Mouse (Mus musculus): ENCODE data around the gene Mdh2.

Gene Mdh2

DNA sequence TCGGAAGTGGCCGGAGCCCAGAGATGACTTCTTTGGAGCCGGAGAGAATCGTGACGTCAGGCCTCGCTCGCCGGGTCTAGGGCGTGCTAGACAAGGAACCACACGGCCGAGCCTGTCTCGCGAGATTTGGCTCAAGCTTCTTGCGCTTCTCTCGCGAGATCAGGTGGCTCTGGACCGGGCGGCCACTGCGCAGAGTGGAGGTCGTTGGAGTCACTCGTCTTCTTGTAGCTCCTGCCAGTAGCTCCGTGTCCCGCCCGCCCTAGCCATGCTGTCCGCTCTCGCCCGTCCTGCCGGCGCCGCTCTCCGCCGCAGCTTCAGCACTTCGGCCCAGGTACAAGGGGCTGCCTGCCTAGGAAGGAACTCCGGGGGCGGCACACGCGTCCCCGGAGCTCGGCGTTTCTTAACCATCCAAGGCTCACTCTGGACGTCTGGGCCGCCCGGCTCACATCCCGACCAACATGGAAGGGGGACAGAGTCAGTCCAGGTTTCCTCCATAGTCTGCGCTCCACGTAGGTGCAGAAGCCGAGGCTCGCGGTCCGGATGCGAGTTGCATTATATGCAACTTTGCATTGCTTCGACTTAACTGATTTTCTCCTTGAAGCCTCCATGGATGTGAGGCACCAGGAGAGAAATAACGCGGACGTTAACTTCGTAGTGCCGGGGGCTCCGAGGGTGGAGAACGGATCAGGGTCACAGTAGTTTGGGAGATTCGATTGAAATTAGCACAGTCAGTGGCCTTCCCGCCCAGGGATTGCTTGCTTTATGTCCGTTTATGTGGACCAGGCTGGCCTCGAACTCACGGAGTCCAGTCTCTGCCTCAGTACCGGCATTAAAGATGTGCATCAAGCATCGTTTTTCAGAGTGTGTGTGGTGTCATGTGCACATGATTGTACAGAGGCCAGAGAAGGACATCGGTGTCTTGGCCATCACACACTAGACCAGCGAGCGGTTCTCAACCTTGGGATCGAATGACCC lies at the start of gene Mdh2:
TSS of gene Mdh2 (plus strand) at position 10 of the 975 bp plus-strand sequence.
- peak; percentile 100 for DNase-seq (ENCODE audit: low read depth, low spot score)

DNA sequence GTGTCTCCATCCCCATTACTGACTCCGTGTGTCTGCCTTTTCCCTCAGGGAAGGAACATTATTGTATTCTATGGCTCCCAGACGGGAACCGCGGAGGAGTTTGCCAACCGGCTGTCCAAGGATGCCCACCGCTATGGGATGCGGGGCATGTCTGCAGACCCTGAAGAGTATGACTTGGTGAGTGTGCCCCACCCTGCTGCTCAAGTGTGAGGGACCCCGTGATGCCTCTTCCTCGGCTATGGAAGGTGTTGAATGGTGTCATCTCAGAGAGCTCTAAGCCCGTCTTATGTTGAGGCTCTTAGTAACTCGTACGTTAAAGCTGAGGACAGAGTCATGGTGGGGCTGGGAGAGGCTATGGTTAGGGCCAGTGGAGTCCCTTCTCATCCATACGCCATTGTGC lies 48.9 kb upstream of the Mdh2 start:
- DNase-seq (ENCODE audit: low read depth, low spot score) = no peak

DNA sequence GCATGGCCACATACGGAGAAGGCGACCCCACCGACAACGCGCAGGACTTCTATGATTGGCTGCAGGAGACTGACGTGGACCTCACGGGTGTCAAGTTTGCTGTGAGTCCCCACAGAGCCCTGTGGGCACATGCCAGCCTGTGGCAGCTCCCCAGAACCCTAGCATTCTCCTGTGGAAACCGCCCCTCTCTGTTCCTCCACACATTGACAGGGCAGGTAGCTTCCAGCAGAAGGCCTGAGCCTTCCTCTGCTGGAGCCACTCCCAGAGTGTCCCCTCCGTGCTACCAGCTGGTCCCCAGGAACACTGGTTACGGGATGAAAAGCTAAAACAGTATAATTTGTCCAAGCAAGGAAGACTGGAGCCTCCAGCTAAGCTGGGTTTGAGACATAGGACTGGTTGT lies 48.0 kb upstream of the Mdh2 start:
- DNase-seq (ENCODE audit: low read depth, low spot score) = no peak

DNA sequence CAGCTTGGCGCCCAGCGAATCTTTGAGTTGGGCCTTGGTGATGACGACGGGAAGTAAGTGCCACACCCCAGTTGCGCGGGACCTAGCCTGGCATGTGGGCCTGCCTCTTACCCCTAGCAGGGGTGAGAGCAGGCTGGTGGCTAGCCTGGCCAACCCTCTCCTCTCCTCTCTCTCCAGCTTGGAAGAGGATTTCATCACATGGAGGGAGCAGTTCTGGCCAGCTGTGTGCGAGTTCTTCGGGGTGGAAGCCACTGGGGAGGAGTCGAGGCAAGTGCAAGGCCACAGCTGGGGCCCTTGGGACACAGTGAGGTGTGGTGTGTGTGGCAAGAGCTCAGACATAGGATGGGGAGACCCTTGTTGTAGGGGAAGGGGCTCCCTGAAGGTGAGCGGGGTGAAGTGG lies 47.4 kb upstream of the Mdh2 start:
- no peak for DNase-seq (ENCODE audit: low read depth, low spot score)

DNA sequence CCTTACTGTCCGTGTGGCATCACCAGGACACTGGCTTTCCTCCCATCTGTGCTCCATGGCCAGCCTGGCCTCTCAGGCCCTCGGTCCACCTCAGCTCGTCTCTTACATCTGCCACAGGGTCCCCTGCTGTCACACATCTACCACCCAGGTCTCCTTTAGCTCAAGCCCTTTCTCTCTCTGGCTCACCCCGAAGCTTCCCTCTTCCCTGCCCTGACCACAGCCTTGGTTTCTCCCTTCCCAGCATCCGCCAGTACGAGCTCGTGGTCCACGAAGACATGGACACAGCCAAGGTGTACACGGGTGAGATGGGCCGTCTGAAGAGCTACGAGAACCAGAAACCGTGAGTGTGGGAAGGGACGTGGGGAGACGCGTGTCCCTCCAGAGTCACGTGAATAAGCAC lies 47.0 kb upstream of the Mdh2 start:
- DNase-seq (ENCODE audit: low read depth, low spot score) = no peak

DNA sequence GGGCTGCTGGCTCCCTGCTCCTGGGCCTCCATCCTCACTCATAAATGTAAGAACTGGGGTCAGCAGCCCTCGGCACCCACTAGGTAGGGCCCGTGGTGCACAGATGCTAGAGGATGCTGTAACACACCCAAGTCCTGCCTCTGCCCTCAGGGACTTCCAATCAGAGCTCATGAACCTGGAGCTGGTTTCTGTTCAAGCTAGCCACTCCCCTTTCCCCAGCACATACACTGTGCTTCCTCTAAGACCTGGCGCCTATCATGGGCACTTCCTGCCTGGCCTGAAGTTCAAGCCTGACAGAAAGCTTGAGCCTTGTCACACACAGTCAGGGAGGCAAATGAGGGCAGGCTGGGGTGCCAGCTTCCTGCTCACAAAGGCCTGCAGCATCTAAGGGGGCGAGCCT lies 45.2 kb upstream of the Mdh2 start:
- no peak for DNase-seq (ENCODE audit: low read depth, low spot score)

DNA sequence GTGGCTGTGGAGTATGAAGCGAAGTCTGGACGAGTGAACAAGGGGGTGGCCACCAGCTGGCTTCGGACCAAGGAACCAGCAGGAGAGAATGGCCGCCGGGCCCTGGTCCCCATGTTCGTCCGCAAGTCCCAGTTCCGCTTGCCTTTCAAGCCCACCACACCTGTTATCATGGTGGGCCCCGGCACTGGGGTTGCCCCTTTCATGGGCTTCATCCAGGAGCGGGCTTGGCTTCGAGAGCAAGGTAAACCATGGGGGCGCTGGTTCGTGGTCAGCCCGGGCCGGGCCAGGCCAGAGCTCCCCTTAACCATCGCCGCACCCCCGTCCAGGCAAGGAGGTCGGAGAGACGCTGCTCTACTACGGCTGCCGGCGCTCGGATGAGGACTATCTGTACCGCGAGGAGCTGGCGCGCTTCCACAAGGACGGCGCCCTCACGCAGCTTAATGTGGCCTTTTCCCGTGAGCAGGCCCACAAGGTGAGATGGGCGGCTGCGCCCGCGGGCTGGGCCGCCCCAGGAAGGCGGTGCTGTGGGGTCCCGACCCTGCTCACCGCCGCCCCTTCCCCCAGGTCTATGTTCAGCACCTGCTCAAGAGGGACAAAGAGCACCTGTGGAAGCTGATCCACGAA lies 44.1 kb upstream of the Mdh2 start:
- DNase-seq (ENCODE audit: low read depth, low spot score) = no peak

DNA sequence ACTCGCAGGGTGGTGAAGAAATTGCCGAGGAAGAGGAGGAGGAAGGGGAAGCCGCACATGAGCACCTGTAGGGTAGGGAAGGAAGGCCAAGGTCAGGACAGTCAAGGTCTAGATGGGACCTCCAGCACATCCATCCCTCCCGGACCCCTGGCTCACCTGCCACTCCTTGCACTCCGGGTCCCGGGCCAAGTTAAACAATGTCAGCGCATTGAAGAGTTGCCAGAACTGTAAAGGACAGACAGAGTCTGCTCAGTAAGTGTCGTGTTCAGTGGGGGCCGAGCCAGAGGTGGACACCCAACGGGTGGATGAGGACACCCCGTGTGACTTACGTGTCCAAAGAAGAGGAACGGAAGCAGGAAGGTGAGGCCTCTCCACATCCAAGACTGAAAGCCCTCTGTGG lies 42.5 kb upstream of the Mdh2 start:
- DNase-seq (ENCODE audit: low read depth, low spot score) = no peak

DNA sequence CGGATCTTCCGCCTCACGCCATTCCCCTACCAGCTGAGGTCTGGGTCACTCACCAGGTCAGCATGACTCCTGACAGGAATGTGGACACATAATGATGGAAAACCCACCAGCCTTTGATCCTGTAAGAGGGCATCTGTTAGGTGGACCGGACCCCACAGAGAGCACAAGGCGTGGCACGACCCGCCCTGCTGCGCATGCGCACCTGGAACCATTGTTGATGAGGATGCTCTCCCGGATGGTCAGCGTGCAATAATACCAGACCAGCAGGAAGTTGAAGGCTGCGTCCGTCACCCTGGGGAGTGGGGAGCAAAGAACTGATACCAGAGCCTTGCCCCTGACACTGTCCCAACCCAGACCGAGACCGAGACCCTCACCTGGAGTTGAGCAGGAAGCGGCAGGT lies 41.7 kb upstream of the Mdh2 start:
- DNase-seq (ENCODE audit: low read depth, low spot score) = no peak

DNA sequence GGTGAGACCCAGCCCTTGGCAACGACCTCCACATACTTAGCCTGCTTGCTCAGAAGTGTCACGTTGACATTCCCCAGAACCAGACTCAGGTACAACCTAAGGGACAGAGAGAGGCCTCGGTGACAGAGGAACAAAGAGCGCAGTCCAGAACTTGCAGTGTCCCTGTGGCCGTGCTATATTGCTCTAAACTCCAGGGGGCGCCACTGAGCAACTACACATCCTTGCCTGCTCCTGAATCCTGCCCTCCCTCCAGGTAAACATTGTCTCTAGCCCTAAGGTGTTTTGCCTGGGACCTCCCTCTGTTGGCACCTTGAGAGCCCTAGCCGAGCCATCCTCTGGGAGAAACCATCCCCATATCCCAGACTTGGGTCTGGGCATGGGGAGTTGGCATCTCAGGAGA lies 41.1 kb upstream of the Mdh2 start:
- DNase-seq (ENCODE audit: low read depth, low spot score) = no peak

DNA sequence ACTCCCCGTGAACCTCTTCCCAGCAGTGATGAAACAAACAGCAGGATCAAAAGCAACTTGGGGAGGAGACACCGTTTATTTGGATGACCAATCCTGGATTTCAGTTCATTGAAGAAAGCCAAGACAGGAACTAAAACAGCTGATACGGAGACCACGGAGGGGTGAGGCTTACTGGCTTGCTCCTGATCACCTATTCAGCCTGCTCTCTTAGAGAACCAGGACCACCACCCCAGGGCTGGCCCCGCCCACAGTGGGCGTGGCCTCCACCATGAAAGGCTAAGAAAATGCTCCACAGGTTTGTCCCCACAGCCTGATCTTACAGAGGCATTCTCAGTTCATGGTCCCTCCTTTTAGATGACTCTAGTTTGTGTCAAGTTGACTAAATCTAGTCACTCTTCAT lies 40.0 kb upstream of the Mdh2 start:
- DNase-seq (ENCODE audit: low read depth, low spot score) = no peak

DNA sequence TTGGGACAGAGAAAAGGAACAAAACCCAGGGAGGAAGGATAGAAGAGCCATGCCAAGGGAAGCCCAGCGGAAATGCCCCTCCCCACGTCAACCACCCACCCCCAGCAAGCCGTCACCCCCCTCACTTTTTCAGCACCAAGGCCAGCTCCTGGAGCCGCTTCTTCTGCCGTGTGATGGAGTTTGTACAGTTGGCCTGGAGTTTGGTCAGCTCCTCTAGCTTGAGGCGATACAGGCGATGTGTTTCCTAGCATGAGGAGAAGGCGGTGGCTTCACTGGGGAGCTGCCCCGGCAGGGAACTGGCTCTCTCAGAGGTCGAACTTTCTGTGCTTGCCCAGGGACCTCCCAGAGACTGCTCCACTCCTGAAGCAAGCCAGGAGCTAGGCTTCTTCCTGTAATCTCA lies 36.1 kb upstream of the Mdh2 start:
- DNase-seq (ENCODE audit: low read depth, low spot score) = no peak

DNA sequence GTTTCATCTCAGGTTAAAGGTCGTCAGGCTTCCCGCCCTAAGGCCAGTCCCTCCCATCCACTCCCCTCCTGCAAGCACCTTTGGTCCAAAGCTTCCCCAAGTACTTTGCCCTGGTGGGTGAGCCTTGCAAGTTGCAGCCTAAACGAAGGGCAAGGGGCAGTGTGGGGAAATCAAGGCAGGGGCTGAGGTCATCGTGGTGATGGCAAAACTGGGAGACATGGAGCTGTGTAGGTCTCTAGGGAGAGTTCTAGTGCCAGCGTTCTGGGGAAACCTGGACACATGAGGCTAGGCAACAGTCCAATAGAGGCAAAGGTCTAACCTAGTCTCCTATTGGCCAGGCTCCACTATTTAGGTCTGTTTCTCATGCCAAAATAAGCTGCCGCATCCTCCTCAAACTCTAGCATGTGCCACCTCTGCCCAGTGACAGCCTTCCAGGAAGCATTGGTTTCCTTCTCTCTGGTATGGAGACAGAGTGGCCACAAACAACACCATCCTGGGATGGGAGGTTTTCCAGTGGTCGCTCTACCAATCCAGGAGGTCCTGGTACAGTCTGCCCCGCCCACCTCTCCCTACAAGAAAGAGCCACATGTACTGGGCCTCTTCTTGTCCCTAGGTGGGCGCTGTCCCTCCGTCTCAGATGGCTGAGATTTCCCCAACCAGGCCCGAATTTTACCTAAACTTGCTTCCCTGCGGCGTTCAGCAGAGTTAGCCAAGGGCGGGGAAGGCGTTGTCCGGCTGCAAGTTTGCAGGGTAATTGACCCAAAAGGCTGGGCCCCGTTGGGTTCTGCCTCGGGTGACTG lies 35.1 kb upstream of the Mdh2 start:
- DNase-seq (ENCODE audit: low read depth, low spot score) = no peak

DNA sequence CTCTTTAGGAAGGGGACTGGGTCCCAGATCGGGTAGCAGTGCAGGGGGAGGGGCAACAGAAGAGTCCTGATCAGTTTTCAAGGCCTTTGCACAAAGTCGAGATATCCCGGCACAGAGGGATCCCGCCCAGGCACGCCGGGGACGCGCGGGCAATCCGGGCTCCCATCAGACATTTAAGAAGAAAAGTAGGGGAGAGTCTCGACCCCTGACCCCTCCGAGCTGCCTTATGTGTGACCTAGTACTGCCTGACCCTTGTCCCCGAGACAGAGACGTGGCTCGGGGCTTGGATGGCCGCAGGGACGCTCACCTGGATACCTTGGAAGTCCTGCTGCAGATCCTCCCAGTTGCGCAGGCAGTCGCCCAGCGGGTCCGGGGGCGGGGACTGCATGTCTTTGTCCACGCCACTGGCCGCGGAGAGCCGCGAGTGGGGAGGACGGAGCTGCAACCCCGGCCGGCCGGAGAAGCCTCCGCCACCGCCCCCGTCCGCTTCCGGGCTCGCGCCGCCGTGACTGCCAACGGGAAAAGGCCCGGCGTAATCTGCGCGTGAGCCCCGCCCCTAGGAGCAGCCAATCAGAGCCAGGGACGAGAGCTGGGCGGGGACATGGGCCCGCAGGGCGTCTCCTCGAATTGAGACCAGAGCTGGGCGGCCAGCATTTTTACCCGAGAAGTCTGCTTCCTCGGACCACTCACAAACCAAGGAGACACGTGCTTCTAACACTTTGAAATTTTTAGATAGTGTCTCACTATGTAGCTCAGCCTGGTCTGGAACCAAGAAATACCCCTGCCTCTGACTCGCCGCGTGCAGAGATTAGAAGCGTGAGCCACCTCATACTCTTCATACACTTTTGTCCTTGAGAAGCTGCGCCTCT lies 34.3 kb upstream of the Mdh2 start, which contains the start of gene Tmem120a:
TSS of gene Tmem120a (minus strand) at position 708 of the 869 bp plus-strand sequence.
- DNase-seq (ENCODE audit: low read depth, low spot score) = peak; percentile 92

DNA sequence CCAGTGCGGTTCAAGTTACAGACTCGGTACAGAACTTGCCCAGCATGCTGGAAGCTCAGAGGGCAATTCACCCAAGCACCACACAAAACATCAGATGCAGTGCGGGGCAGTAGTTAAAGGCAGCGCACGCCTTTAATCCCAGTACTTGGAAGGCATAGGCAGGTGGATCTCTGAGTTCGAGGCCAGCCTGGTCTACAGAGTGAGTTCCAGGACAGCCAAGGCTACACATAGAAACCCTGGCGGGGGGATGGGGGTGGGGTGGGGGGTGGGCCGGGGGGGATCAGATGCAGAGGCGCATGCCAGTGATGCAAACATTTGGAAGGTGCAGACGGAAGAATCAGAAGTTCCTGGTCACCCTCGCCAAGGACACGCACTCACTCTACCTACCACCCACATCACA lies 33.5 kb upstream of the Mdh2 start:
- DNase-seq (ENCODE audit: low read depth, low spot score) = no peak

DNA sequence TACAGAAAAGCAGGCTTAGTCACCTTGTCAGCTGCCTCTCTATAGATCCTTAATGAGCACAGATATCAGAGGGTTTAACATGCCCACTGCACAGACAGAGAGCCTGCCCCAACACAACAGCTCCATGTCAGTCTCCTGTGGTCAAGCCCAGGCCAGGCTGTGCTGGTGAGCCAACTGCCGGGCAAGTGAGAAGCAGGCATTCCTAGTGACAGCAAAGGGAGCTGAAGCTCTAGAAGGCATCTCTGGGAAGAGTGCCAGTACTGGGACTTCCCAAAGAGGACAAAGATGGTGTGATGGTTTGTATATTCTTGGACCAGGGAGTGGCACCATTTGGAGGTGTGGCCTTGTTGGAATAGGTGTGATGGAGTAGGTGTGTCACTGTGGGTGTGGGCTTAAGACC lies 27.2 kb upstream of the Mdh2 start:
- DNase-seq (ENCODE audit: low read depth, low spot score) = no peak

DNA sequence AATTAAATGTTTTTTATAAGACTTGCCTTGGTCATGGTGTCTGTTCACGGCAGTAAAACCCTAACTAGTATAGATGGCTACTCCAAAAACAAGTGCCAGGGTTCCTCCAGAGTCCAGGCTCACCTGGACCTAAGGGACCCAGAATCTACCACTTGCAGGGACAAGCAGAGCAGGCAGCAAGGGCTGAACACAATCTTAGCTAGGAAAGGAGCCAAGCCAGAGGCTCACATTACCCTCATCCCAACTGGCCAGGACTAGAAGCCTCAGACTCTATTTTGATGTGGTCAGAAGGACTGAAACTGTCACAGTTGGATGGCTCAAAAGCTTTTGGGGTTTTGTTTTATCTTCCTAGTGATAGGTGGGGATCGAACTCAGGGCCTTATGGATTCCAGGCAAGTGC lies 26.7 kb upstream of the Mdh2 start:
- DNase-seq (ENCODE audit: low read depth, low spot score) = peak; percentile 43

DNA sequence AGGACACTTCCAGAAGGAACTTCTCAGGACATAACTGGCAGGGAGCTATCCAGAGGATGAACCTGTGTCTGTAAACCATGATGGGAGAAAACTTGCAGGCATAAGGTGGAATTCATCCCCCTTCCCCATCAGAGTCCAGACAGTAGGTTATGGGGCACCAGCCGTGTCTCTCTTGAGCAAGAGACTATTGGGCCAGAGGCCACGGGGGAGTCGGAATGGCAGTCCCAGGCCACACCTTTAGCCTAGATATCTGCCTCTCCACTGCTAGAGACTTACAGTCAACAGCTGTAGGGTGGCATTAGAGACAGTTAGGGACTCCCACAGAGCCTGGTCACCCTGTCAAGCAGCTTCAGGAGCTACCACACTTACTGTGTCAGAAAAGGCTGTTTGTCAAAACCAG lies 16.4 kb upstream of the Mdh2 start:
- DNase-seq (ENCODE audit: low read depth, low spot score) = no peak

DNA sequence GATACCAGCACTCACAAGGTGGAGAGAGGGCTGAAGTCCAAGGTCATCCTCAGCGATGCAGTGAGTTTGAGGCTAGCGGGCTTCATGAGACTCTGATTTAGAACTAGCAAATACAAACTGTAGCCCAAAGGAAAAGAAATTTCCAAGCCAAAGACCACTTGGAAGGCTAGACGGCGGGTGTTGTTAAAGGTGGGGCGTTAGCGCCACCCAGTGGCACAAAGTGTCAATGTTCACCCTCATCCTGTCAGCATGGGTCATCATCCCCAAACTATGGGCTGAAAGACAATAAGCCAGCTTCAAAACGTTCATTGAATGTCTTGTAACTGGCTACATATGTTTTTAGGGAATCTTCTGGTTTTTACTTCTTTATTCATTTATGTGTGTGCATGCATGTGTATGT lies 14.8 kb upstream of the Mdh2 start:
- DNase-seq (ENCODE audit: low read depth, low spot score) = peak; percentile 48

DNA sequence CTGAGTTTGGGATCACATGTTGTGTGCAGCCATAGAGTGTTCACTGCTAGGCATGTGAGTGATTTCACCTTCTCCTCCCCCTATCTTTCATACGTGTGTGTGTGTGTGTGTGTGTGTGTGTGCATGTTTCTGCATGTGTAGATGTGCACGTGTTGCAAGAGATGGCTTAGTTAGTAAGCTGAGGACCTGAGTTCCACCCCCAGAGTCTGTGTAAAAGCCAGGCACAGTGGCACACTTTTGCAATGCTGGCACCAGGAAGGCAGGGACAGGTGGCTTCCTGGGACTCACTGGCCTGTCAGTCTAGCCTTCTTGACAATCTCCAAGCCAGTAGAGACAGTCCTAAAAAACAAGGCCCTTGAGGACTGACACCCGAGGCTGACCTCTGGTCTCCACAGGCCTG lies 13.3 kb upstream of the Mdh2 start:
- no peak for DNase-seq (ENCODE audit: low read depth, low spot score)

DNA sequence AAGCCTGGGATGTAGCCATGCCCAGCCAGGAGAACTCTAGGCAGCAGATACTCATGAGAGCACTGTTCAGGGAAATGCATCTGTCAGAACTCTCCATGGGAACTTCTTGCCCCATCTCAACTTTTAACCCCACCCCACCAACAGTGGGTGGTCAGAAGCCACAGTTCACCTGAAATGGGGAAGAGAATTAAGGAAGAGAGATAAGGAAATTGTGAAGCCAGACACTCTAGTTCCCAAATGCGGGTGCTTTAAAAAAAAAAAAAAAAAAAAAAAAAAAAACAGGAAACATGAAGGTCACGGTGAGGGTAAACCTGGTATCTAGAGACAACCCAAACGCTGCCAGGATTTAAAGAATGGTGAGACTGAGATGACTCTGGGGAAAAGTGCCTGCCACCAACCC lies 5.8 kb upstream of the Mdh2 start:
- no peak for DNase-seq (ENCODE audit: low read depth, low spot score)

Data from skeletal muscle tissue, adult 2 months (tissue).